Mouse (Mus musculus): ENCODE results near the gene Rab6b. TPM values are rescaled to one million over a fixed set of nuclear protein-coding genes. Genes with fewer than 3 reads are reported as not detected.

Gene Rab6b
- polyA plus RNA-seq, 1 experiment: 1.7 TPM

DNA sequence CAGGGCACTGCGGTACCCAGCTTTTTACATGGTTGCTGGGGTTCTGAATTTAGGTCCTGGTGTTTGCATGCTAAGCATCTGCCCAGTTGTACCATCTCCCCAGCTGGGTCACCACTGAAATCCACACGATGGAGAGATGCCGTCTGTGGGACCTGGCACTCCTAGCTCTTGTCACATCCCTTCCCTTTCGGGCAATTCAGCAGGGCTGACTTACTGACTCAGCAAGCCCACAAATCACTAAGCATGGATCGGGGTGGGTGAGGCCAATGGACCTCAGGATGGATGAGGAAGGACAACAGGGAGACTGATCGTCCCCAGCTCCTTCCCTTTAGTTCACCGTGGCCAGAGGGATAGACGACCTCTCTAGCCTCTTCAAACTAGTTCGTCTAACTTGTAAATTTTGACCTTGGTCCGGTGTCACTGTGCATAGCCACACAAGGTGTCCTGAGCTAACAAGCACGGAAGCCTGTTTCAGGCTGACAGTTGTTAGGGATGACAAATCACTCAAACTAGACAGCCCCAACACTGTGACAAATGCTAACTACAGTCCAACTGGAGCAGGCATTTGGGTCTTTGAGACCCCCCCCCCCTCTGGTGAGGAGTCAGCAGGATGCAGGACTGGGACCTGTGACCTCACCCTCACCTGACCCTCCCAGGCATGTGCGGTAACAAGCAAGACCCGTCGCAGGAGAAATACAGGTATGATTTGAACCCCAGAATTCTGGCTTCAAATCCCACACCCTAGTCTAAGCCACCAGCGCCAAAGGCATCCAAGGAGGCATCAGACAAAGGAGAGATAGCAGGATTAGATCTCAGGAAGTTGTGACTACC, 117.7 kb downstream of the Rab6b start:
- H3K79me3 ChIP-seq (ENCODE audit: low read depth): no peaks in the 10 kb centered on the region
- no peaks in the 10 kb centered on the region for H3K36me3 ChIP-seq (ENCODE audit: control insufficient read depth, insufficient read depth)
- H3K79me2 ChIP-seq (ENCODE audit: control insufficient read depth, insufficient read depth): no peaks in the 10 kb centered on the region
- H3K4me3 ChIP-seq (ENCODE audit: insufficient read depth, poor library complexity, severe bottlenecking): no peak overlapping the region
- no peak overlapping the region for H3ac ChIP-seq (ENCODE audit: control insufficient read depth, insufficient read length, low read depth)
- TF ChIP-seq CTCF (IDR thresholded peaks at IDR 0.05; ENCODE audit: control insufficient read depth, insufficient read depth, insufficient read length) (no peak), MYOG (IDR thresholded peaks at IDR 0.05; ENCODE audit: control insufficient read depth, extremely low read depth, insufficient read length) (no peak), MYOD1 (IDR thresholded peaks at IDR 0.05; ENCODE audit: control insufficient read depth, insufficient read length, low read depth) (no peak), USF1 (IDR thresholded peaks at IDR 0.05; ENCODE audit: low read depth) (no peak), CEBPB (IDR thresholded peaks at IDR 0.05; ENCODE audit: low read depth) (no peak), MAX (IDR thresholded peaks at IDR 0.05) (no peak), FOSL1 (IDR thresholded peaks at IDR 0.05; ENCODE audit: insufficient read depth, low read length, poor library complexity, severe bottlenecking) (no peak)
- H3K27me3 ChIP-seq (ENCODE audit: control insufficient read depth, insufficient read depth, insufficient read length): peaks cover 14% of the 10 kb centered on the region

DNA sequence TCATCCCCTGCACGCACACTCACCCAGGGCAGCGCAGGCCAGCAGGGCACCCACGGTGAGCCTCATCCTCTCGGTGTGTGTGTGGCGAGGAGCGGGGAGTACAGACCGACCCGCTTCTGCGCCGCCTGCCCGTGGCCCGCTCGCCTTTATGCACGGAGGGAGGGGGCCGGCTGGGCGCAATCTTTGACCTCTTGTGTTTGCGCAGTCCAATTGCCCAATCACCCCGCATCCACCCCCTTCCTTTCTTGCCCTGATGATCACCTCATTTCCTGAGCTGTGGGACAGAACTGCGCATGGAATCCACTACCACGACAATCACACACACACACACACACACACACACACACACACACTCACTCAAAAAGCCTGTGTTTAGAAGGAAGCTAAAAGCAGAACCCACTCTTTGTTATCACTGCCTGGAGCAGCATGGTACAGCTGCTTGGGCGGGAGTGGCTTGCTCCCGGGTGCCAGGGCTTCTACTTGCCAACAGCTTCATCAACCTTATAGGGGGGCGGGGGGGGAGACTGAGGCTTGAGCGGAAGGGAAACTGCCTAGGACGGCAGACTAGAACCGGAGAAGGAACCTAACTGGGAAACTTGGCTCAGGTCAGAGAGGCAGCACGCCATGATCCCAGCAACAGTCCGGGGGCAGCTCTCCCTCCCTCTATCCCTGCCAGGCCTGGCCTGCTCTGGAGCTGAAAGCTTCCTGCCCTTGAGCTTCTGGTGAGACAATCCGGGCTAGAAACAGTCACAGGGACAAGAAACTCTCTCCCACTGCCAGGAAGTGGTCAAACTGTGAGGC, 118.8 kb downstream of the Rab6b start, which contains the start of the genes Gm20425 and Trf:
Gene Gm20425 (minus strand): TSS at position 157 of the 801 bp plus-strand sequence.
Gene Trf (minus strand): TSS at position 294 of the 801 bp plus-strand sequence.
- TF ChIP-seq USF1 (IDR thresholded peaks at IDR 0.05; ENCODE audit: low read depth) (no peak), CEBPB (IDR thresholded peaks at IDR 0.05; ENCODE audit: low read depth) (no peak), CTCF (IDR thresholded peaks at IDR 0.05; ENCODE audit: control insufficient read depth, insufficient read depth, insufficient read length) (no peak), FOSL1 (IDR thresholded peaks at IDR 0.05; ENCODE audit: insufficient read depth, low read length, poor library complexity, severe bottlenecking) (no peak), MAX (IDR thresholded peaks at IDR 0.05) (no peak), MYOG (IDR thresholded peaks at IDR 0.05; ENCODE audit: control insufficient read depth, extremely low read depth, insufficient read length) (no peak), MYOD1 (IDR thresholded peaks at IDR 0.05; ENCODE audit: control insufficient read depth, insufficient read length, low read depth) (no peak)
- no peaks in the 10 kb centered on the region for H3K36me3 ChIP-seq (ENCODE audit: control insufficient read depth, insufficient read depth)
- H3K79me2 ChIP-seq (ENCODE audit: control insufficient read depth, insufficient read depth): no peaks in the 10 kb centered on the region
- H3K4me3 ChIP-seq (ENCODE audit: insufficient read depth, poor library complexity, severe bottlenecking): no peak within 1 kb of the TSS
- H3K27me3 ChIP-seq (ENCODE audit: control insufficient read depth, insufficient read depth, insufficient read length): peaks cover 20% of the 10 kb centered on the region
- no peaks in the 10 kb centered on the region for H3K79me3 ChIP-seq (ENCODE audit: low read depth)
- no peak within 1 kb of the TSS for H3ac ChIP-seq (ENCODE audit: control insufficient read depth, insufficient read length, low read depth)

DNA sequence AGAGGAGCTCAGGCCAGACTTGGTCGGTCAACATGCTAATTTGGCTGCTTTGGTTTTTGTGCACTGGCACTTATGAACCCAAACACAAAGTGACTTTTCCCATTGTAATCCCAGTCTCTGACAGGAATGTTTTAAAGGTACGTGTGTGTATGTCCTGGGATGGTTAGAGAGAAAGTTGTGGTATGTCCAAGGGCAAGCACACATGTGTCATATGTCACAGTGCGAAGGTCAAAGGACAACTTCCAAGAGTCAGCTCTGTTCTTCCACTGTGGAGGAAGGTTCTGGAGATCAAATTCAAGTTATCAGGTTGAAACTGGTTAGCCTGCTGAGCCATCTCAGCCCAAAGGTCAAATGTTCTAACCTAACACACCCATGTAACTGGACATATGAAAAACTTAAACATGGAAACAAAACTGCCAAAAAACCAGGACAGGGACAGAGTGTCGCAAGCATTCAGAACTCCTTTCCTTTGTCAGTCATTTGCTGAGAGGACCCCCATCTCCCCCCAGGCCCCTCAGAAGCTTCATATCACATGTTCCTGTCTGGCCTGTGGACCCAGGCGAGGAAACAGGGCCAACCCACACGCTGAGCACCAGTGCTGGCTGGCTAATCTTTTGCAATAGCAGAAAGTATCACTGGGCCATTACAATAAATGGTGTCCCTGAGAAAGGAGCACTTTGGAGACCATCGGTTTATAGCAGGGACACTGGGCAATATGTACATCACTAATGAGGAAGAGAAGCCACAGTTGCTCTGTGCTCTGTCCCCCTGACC, 120.8 kb downstream of the Rab6b start:
- Histone ChIP-seq H3ac (ENCODE audit: control insufficient read depth, insufficient read length, low read depth) (no peak overlapping the region), H3K4me3 (ENCODE audit: insufficient read depth, poor library complexity, severe bottlenecking) (no peak overlapping the region)

DNA sequence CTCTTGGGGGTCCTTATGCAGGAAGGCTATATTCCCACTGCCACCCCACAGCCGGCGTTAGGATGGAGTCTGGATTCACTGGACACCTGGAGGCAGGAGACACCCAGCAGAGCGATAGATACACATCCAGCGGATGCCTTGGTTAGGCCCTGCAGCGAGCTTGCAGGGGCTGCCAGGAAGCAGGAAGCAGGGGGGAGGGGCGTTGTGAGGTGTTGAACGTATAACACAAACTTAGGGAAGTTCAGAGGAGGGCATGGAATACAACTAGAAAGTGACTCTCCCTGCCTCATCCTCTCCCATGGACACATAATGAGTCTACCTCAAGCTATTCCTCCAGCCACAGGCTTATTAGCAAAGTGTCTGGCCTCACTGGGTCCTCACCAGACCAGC, 121.4 kb downstream of the Rab6b start:
- no peak for TF ChIP-seq CEBPB (IDR thresholded peaks at IDR 0.05; ENCODE audit: low read depth)
- TF ChIP-seq FOSL1 (IDR thresholded peaks at IDR 0.05; ENCODE audit: insufficient read depth, low read length, poor library complexity, severe bottlenecking): no peak
- no peak for TF ChIP-seq CTCF (IDR thresholded peaks at IDR 0.05; ENCODE audit: control insufficient read depth, insufficient read depth, insufficient read length)
- no peak for TF ChIP-seq MYOG (IDR thresholded peaks at IDR 0.05; ENCODE audit: control insufficient read depth, extremely low read depth, insufficient read length)
- no peak for TF ChIP-seq MYOD1 (IDR thresholded peaks at IDR 0.05; ENCODE audit: control insufficient read depth, insufficient read length, low read depth)
- no peak for TF ChIP-seq MAX (IDR thresholded peaks at IDR 0.05)
- TF ChIP-seq USF1 (IDR thresholded peaks at IDR 0.05; ENCODE audit: low read depth): no peak
- Histone ChIP-seq H3K27me3 (ENCODE audit: control insufficient read depth, insufficient read depth, insufficient read length) (peaks cover 21% of the 10 kb centered on the region), H3K36me3 (ENCODE audit: control insufficient read depth, insufficient read depth) (no peaks in the 10 kb centered on the region), H3ac (ENCODE audit: control insufficient read depth, insufficient read length, low read depth) (no peak overlapping the region), H3K79me3 (ENCODE audit: low read depth) (no peaks in the 10 kb centered on the region), H3K79me2 (ENCODE audit: control insufficient read depth, insufficient read depth) (no peaks in the 10 kb centered on the region), H3K4me3 (ENCODE audit: insufficient read depth, poor library complexity, severe bottlenecking) (no peak overlapping the region)

More for the DNA sequence above, 120.8 kb downstream of the Rab6b start:
- Histone ChIP-seq H3K79me2 (ENCODE audit: control insufficient read depth, insufficient read depth) (no peaks in the 10 kb centered on the region), H3K79me3 (ENCODE audit: low read depth) (no peaks in the 10 kb centered on the region), H3K36me3 (ENCODE audit: control insufficient read depth, insufficient read depth) (no peaks in the 10 kb centered on the region), H3K27me3 (ENCODE audit: control insufficient read depth, insufficient read depth, insufficient read length) (peaks cover 17% of the 10 kb centered on the region)
- TF ChIP-seq MYOD1 (IDR thresholded peaks at IDR 0.05; ENCODE audit: control insufficient read depth, insufficient read length, low read depth): no peak
- no peak for TF ChIP-seq CEBPB (IDR thresholded peaks at IDR 0.05; ENCODE audit: low read depth)
- TF ChIP-seq MYOG (IDR thresholded peaks at IDR 0.05; ENCODE audit: control insufficient read depth, extremely low read depth, insufficient read length): no peak
- no peak for TF ChIP-seq USF1 (IDR thresholded peaks at IDR 0.05; ENCODE audit: low read depth)
- TF ChIP-seq CTCF (IDR thresholded peaks at IDR 0.05; ENCODE audit: control insufficient read depth, insufficient read depth, insufficient read length): no peak
- no peak for TF ChIP-seq MAX (IDR thresholded peaks at IDR 0.05)
- no peak for TF ChIP-seq FOSL1 (IDR thresholded peaks at IDR 0.05; ENCODE audit: insufficient read depth, low read length, poor library complexity, severe bottlenecking)

DNA sequence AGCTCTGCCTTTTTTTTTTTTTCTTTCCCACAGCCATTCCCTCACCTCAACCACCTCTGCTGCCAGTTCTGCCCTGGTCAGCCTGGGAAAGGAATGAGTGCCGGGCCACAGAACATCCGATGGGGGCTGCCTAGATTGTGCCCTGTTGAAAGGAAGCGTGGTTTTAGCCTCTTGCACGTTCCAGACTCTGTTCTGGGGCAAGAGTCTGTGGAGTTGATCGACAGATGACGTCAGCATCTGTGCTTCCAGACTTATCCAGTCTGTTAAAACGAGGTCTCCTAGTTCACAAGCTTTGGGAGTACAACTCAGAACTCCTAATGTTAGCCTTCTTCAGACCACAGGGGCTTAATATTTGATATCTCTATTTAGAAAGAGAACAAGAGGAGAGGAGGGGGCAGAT, 122.5 kb downstream of the Rab6b start:
- Histone ChIP-seq H3K36me3 (ENCODE audit: control insufficient read depth, insufficient read depth) (no peaks in the 10 kb centered on the region), H3ac (ENCODE audit: control insufficient read depth, insufficient read length, low read depth) (no peak overlapping the region), H3K79me3 (ENCODE audit: low read depth) (no peaks in the 10 kb centered on the region), H3K27me3 (ENCODE audit: control insufficient read depth, insufficient read depth, insufficient read length) (peaks cover 21% of the 10 kb centered on the region), H3K79me2 (ENCODE audit: control insufficient read depth, insufficient read depth) (no peaks in the 10 kb centered on the region), H3K4me3 (ENCODE audit: insufficient read depth, poor library complexity, severe bottlenecking) (no peak overlapping the region)
- TF ChIP-seq MYOD1 (IDR thresholded peaks at IDR 0.05; ENCODE audit: control insufficient read depth, insufficient read length, low read depth) (no peak), MYOG (IDR thresholded peaks at IDR 0.05; ENCODE audit: control insufficient read depth, extremely low read depth, insufficient read length) (no peak), CTCF (IDR thresholded peaks at IDR 0.05; ENCODE audit: control insufficient read depth, insufficient read depth, insufficient read length) (no peak), CEBPB (IDR thresholded peaks at IDR 0.05; ENCODE audit: low read depth) (no peak), USF1 (IDR thresholded peaks at IDR 0.05; ENCODE audit: low read depth) (no peak), MAX (IDR thresholded peaks at IDR 0.05) (no peak), FOSL1 (IDR thresholded peaks at IDR 0.05; ENCODE audit: insufficient read depth, low read length, poor library complexity, severe bottlenecking) (no peak)

Data from C2C12 (cell line).